Mouse (Mus musculus) stomach, postnatal 0 days (tissue): ENCODE measurements around the gene Sema6d.

ENCODE experiments used
- CTCF ChIP-seq: IDR thresholded peaks from 2 replicates; pipeline ENCODE4 v1.5.1; 2016; ENCODE audit warnings: antibody characterized with exemption, low read depth, mild to moderate bottlenecking, moderate library complexity
- EP300 ChIP-seq: optimal IDR thresholded peaks from 2 replicates; pipeline ENCODE3; 2016; ENCODE audit warnings: antibody characterized with exemption

DNA sequence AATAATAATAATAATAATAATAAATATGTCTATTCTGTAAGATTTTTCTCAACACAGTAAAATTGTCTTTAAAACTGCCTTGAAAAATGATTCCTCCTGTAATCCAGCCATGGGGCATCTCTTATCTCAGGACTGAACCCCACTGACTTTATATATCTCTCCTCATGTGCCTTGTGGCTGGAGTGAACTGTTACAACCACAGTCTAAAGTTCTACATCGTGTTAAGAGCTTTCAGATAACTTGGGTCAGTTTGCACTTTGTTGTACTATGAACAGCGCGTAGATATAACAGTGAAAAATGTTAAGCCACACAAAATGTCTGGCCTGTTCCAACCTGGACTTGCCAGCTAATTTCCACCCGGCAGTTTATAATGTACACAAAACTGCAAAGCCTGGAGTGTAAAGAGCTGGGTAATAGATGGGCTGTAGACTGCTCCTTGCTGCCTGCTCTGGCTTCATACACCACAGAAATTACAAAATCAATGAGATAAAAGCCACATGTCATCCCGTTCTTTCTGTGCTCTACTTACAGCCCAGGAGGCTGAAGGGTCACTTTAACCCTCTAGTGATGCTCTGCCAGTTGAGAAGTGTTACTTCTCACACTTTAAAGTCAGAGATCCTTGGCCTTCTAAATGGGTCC, 467.2 kb downstream of the Sema6d start:
- no peak for TF ChIP-seq CTCF
- no peak for TF ChIP-seq EP300
